Mouse (Mus musculus): ENCODE results near the gene Tfpt. TPM values are rescaled to one million over a fixed set of nuclear protein-coding genes. Genes with fewer than 3 reads are reported as not detected.

Tfpt gene
- polyA plus RNA-seq (2012; ENCODE audit: insufficient read depth, insufficient read length, missing spikeins): 22.6 and 24.4 TPM in 2 replicates

DNA sequence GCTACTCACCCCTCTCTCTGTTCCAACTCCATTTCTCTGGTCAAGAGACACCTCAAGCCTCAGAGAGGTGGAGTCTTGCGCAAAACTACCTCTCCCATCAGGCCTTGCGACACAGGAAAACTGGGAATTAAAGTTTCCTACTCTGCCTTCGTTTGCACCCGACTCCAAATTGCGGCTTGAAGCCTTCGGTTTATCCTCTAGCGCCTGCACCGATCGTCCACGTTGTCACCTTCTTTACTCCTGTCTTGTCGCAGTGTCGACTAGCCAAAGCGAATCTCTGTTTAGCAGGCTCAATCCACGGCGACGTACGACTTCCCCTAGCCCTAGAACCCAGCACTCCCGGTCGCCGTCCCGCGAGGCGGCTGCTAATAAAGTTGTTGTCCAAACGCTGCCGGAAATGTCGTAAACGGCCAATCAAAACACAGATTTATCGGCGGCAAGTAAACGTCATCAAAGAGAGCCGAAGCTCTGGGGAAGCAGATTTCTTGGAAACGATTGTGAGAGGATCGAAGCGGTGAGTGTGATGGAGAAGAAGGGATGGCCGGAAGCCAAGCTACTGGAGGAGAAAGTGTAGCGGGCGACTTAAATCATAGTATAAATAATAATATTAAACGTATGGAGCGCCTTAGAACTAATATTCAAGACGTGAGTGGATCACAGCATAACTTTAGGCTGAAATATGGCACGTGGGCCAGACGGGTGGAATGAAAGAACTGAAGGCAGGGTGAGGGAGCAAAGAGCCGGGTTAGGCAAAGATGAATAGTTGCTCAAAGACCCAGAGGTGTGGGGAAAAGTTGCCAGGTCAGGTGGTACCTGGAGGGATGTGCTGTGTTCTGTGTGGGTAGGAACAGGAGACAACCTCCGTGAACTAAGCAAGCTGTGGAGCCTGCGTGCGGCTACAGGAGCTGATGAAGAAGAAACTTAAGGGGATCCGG, at the start of gene Tfpt, which contains the start of gene Prpf31:
Tfpt (minus strand) TSS at position 387 of the 935 bp plus-strand sequence.
Prpf31 (plus strand) TSS at position 443 of the 935 bp plus-strand sequence.
- H3K4me1 ChIP-seq (ENCODE audit: control insufficient read depth, insufficient read depth, low read length): peaks cover 11% of the 10 kb centered on the region

DNA sequence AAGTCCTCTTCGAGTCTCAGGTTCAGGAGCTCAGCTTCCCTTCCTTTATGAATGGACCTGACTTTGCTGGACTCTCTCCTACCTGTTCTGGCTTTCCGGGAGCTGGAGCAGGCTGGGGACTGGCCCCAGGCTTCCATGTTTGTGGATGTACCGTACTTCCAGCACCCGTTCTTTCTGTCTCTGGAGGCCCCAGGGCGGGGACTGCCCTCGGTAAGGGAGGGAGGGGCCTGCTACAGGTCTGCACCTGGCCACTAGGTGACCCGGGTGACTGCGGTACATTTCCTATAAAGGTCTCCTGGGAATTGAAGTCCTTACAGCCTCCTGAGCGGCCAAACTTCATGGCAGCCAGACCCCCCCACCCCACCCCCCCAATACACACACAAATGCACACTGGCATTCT, 47.6 kb upstream of the Tfpt start, which contains the start of gene Tmc4:
Tmc4 (minus strand) TSS at position 212 of the 400 bp plus-strand sequence.
- Histone ChIP-seq H3K27ac (ENCODE audit: insufficient read depth, low read depth, low read length) (no peak within 1 kb of the TSS), H3K4me1 (ENCODE audit: control insufficient read depth, insufficient read depth, low read length) (peaks cover 2% of the 10 kb centered on the region; the same call in 1 of the 2 replicates), H3K4me3 (ENCODE audit: insufficient read depth, low read length) (no peak within 1 kb of the TSS)
- TF ChIP-seq CTCF (IDR thresholded peaks at IDR 0.05; ENCODE audit: low read depth, low read length) (no peak), POLR2A (IDR thresholded peaks at IDR 0.05; ENCODE audit: borderline replicate concordance, low read depth, low read length) (no peak)

More for the DNA sequence above, at the start of gene Tfpt, which contains the start of gene Prpf31:
- H3K27ac ChIP-seq (ENCODE audit: insufficient read depth, low read depth, low read length): peak within 1 kb of the TSS; percentile 77
- H3K4me3 ChIP-seq (ENCODE audit: insufficient read depth, low read length): peak within 1 kb of the TSS; percentile 77
- TF ChIP-seq CTCF (IDR thresholded peaks at IDR 0.05; ENCODE audit: low read depth, low read length) (peak; percentile 25; the same call in 1 of the 2 replicates), POLR2A (IDR thresholded peaks at IDR 0.05; ENCODE audit: borderline replicate concordance, low read depth, low read length) (no peak)

DNA sequence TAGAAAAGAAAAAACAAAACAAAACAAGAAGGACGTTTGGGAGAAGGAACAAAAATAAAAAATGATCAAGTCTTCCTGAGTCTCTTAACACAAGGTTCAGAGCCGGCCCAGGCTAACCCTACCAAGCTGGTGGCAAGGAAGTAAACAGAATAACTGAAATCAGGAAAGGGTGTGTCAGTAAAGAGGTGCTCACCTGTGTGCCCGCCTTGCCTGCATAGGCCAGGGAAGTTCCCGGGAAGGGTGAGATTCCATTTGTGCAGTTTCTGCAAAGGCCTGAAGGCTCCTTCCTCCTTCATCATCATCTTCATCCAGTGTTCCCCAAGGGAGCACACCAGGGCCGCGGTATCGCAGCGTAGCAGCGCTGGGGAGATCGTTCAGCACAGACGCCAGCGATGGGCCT, 46.6 kb upstream of the Tfpt start:
- TF ChIP-seq CTCF (IDR thresholded peaks at IDR 0.05; ENCODE audit: low read depth, low read length): no peak
- TF ChIP-seq POLR2A (IDR thresholded peaks at IDR 0.05; ENCODE audit: borderline replicate concordance, low read depth, low read length): no peak
- Histone ChIP-seq H3K4me3 (ENCODE audit: insufficient read depth, low read length) (no peak overlapping the region), H3K4me1 (ENCODE audit: control insufficient read depth, insufficient read depth, low read length) (peaks cover 2% of the 10 kb centered on the region; the same call in 1 of the 2 replicates), H3K27ac (ENCODE audit: insufficient read depth, low read depth, low read length) (no peak overlapping the region)

DNA sequence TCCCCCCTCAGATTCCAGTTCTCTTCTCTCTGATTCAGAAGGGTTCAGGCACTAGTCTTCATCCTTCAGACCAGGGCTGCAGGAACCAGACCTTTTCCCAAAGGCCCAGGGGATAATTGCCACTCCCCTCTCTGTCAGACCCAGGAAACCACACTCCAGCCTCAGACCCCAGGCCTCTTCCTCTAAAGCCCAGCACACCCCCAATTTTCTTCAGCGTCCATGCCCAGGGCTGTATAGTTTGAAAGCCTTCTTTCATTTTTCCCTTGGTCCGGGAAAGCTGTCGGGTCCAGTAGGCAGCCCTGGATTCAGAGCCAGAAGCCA, 45.5 kb upstream of the Tfpt start:
- no peak for TF ChIP-seq CTCF (IDR thresholded peaks at IDR 0.05; ENCODE audit: low read depth, low read length)
- TF ChIP-seq POLR2A (IDR thresholded peaks at IDR 0.05; ENCODE audit: borderline replicate concordance, low read depth, low read length): no peak
- no peak overlapping the region for H3K4me3 ChIP-seq (ENCODE audit: insufficient read depth, low read length)
- H3K4me1 ChIP-seq (ENCODE audit: control insufficient read depth, insufficient read depth, low read length): peaks cover 2% of the 10 kb centered on the region; the same call in 1 of the 2 replicates
- no peak overlapping the region for H3K27ac ChIP-seq (ENCODE audit: insufficient read depth, low read depth, low read length)

DNA sequence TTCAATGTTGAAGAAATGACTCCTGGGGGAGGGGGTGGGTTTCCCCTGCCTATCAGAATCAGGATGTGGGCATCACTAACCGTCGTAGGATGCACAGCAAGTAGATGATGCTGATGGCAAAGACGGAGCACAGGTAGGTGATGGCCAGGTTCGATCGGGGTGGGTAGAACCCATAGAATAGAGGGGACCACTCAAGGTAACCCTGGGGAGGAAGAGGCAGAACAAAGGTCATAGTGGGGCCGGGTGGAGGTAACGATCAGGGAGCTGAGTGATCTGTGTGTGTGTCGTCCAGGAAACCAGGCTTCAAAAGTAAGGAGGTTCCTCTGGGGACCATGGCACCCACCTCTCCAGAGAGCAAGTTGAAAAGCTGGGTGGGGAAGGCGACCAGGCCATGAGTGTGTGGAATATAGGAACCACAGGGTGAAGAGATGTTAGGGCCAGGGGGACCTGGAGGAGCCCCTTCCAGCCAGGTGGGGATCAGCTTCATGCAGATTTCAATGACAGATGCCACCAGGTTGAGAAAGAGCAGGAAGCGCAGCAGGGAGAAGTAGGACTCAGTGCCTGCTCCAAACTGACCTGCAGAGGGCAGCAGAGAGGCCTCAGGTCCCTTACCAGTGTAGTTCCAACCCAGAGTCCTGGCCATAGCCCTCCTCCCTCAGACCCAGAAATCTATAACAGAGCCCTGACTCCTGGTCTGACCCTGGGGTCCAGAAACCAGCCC, 44.9 kb upstream of the Tfpt start:
- Histone ChIP-seq H3K4me1 (ENCODE audit: control insufficient read depth, insufficient read depth, low read length) (peaks cover 2% of the 10 kb centered on the region; the same call in 1 of the 2 replicates), H3K27ac (ENCODE audit: insufficient read depth, low read depth, low read length) (no peak overlapping the region), H3K4me3 (ENCODE audit: insufficient read depth, low read length) (no peak overlapping the region)
- TF ChIP-seq CTCF (IDR thresholded peaks at IDR 0.05; ENCODE audit: low read depth, low read length) (peak; percentile 65), POLR2A (IDR thresholded peaks at IDR 0.05; ENCODE audit: borderline replicate concordance, low read depth, low read length) (no peak)

- H3K4me3 ChIP-seq (ENCODE audit: insufficient read depth, low read length): no peak overlapping the region
- H3K4me1 ChIP-seq (ENCODE audit: control insufficient read depth, insufficient read depth, low read length): peaks cover 14% of the 10 kb centered on the region
- no peak overlapping the region for H3K27ac ChIP-seq (ENCODE audit: insufficient read depth, low read depth, low read length)
- no peak for TF ChIP-seq CTCF (IDR thresholded peaks at IDR 0.05; ENCODE audit: low read depth, low read length)
- no peak for TF ChIP-seq POLR2A (IDR thresholded peaks at IDR 0.05; ENCODE audit: borderline replicate concordance, low read depth, low read length)
These were observed 37.2 kb upstream of the Tfpt start for GRCm38 (mm10) chr7:3666921-3667391.

GRCm38 (mm10) chr7:3665215-3666114, 35.7 kb upstream of the Tfpt start, which contains the start of gene Leng1:
Gene Leng1, minus strand, starts transcription at chr7:3665840.
- Histone ChIP-seq H3K27ac (ENCODE audit: insufficient read depth, low read depth, low read length) (peak within 1 kb of the TSS; percentile 79), H3K4me1 (ENCODE audit: control insufficient read depth, insufficient read depth, low read length) (peaks cover 14% of the 10 kb centered on the region), H3K4me3 (ENCODE audit: insufficient read depth, low read length) (peak within 1 kb of the TSS; percentile 86)
- TF ChIP-seq CTCF (IDR thresholded peaks at IDR 0.05; ENCODE audit: low read depth, low read length) (no peak), POLR2A (IDR thresholded peaks at IDR 0.05; ENCODE audit: borderline replicate concordance, low read depth, low read length) (0 out of 2 replicates have a peak, but pooled peaks have one; percentile 45)

- H3K4me1 ChIP-seq (ENCODE audit: control insufficient read depth, insufficient read depth, low read length): peaks cover 14% of the 10 kb centered on the region
- H3K27ac ChIP-seq (ENCODE audit: insufficient read depth, low read depth, low read length): peak overlapping the region; percentile 63
- TF ChIP-seq CTCF (IDR thresholded peaks at IDR 0.05; ENCODE audit: low read depth, low read length) (no peak), POLR2A (IDR thresholded peaks at IDR 0.05; ENCODE audit: borderline replicate concordance, low read depth, low read length) (no peak)
- H3K4me3 ChIP-seq (ENCODE audit: insufficient read depth, low read length): peak overlapping the region; percentile 86
These were observed 34.9 kb upstream of the Tfpt start for GRCm38 (mm10) chr7:3664524-3665214.
